Mouse (Mus musculus): Measurements from ENCODE around the gene Cd151.

Gene Cd151

DNA sequence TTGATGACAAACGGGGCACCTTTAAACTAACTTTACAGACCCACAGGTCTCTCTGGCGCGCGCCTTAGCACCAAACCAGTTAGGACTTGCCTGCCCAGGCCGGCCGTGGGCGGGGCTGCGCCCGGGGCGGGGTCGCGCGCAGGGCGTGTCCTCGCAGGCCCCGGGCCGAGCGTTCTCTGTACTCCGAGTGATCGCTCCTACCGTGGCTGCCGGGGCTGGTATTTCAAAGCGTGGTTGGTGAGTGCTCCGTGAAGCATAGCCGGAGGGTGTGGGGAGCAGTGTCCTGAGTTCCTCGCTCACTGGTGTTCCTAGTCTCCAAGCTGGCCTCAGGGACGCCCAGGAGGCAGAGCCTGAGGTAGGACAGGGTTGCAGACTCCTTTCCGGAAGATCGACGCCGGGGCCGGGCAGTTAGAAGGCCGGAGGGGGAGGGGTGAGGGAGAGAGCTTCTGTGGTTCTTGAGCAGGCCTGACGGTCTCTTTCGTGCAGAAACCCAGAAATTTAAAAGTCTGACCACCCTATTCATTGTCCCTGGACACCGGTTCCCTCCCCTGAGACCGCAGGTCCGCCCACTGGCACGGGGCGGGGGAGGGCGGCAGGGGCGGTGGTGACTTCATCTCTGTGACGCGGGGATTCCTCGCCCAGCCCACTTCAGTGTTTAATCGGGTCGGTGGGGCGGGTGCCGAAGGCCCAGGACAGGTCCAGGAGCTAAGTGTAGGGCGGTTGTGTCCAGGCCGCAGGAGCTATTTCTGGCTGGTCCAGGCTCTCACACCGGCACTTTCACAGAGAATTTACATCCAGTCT lies at the start of gene Cd151:
Gene Cd151 (plus strand): TSS at position 163 of the 801 bp plus-strand sequence.
- DNase-seq (ENCODE audit: low read depth, low spot score): no peak

DNA sequence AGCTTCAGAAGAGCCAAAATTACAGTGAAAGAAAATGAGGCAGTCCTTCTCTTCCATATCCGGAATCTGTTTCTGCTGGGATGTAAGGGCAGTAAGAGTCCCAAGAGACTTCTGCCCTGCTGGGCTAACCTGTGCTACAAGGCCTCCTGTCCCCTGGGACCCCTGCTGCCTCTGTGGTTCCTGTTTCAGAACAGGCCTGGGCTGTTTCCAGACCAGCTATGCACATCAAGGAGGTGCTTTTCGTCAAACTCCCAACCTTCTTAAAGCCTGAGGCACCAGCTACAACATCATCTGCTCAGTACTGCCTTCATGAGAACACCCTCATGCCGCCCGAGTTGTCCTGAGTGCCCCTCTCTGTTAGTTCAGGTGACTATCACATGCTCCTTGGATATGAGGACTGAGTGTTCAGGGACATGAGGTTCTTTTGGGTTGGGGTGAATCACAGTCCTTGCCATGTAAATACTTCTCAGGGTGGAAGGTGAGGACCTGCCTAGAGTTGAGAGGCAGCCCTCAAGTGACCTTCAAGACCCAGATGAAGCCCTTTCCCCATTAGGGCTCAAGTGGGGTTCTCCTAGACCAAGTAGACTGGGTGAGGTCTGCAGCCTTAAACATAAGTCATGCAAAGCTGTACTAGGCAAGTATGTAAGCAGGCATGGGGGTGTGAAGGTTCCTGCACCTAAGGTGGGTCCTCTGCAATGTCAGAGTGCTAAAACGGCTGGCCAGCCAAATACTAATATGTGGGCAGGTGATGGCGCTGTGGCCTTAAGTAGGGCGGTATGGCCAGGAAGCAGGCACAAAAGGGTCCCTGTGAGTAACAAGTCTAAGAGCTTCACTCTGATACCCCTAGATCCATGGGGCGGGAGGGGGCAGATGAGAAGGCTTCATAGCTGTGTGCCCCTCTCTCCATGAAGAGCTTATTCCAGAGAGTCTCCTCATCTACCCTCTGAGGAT lies 49.2 kb upstream of the Cd151 start:
- no peak for DNase-seq (ENCODE audit: low read depth, low spot score)

DNA sequence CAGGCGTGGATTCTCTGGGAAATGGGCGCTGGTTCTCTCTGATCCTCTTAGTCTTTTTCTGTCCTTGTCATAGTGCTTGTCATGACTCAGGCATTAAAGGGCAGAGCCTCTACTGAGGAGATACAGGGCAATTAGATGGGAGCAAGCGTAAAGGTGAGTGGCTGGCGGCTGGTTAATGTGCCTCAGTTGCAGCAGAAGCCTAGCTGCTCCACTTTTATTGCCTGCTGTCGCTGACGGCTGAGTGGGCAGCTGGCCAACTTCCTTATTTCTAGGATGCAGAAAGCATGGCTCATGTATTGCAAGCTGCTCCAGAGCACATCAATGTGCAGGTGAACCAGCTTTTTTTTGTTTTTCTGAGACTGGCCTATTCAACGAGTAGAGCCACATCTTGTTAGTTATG lies 48.2 kb upstream of the Cd151 start:
- no peak for DNase-seq (ENCODE audit: low read depth, low spot score)

DNA sequence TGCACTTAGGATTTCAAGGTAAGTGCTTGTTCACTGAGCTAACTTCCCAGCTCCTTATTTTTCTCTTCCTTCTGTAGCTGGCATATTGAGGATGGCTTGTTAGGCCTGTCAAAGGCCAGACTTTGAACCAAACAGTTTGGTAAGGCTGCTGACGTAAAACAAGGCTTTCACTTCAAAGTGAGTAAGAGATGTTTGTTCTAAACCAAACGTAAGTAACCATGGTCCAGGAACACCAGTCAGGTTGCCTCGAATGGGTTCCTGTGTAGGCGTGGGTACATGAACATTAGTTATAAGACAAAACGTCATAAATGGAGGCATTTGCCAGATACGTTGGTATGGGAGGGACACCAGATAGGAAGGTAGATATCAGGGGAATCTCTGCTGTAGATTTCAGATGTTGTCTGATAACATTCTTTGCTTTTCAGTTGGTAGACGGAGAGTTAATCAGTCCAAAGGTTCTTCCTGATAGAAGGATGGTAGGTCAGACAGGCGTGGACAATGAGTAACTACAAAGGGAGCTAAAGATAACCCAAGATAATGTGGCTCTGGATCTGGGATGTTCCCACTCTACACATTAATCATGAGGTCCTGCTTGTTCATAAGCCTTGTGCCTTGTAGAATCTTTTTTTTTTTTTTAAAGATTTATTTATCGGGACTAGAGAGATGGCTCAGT lies 47.0 kb upstream of the Cd151 start:
- no peak for DNase-seq (ENCODE audit: low read depth, low spot score)

DNA sequence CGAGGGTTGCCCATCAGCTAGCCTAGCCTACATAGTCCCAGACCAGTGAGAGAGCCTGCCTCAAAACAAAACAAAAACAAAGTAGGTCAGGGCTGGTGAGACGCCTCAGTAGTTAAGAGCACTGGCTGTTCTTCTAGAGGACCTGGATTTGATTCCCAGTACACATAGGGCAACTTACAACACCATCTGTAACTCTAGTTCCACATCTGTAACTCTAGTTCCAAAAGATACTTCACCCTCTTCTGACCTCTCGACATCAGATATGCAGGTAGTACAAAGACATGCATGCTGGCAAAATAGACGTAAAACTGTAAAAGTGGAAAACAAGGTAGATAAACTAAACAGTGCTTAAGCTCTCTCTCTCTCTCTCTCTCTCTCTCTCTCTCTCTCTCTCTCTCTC lies 43.4 kb upstream of the Cd151 start:
- no peak for DNase-seq (ENCODE audit: low read depth, low spot score)

DNA sequence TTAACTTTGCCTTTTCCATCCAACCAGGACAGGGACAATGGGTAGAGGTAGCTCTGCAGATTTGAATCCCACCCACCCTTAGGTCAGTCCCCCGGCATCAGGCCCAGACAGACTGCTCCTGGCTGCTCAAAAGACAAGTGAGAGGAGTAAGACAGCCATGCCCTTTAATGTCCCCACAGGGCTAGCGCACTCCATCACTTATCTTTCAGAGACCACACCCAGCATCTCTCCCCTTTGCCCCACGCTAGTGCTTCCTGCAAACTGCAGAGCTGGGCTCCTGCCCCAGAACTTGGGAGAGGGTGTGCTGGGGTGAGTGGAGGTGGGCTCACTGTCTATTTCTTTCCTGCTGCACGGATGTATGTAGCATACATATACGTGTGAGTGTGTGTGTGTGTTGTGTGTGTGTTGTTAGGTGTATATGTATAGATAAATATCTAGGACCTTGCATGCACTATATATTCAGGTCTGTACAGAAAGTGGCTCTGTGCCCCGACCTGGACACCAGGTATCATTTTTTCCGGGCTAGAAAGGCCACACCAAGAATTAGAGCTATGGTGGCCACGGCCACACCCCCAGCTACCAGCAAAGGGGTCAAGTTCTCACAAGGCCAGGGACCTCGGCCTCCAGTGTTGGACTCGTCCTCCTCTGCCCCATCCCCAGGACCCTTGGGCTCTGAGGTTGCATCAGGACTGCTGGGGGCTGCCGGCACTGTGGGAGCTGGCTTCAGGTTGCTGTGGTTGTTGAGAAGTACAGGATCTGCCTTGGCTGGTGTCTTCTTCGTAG lies 40.1 kb upstream of the Cd151 start:
- DNase-seq (ENCODE audit: low read depth, low spot score): no peak

DNA sequence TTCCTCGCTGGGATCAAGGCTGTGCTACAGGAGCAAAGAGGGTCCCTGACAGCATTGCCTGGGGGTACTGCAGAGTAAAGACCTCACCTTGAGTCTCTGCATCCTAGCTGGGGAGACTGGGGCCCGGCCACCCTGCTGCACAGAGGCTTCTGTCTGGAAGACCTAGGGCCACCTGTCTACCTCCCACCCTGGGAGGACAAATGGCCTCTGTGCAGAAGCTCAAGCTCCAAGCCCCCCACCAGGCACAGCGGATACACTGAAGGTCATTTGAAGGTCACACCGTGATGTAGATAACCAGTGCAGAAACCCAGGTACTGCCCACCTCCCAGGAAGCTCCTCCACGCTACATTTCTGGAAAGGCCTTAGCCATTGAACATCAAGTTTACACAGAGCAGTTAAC lies 38.5 kb upstream of the Cd151 start:
- DNase-seq (ENCODE audit: low read depth, low spot score): no peak

DNA sequence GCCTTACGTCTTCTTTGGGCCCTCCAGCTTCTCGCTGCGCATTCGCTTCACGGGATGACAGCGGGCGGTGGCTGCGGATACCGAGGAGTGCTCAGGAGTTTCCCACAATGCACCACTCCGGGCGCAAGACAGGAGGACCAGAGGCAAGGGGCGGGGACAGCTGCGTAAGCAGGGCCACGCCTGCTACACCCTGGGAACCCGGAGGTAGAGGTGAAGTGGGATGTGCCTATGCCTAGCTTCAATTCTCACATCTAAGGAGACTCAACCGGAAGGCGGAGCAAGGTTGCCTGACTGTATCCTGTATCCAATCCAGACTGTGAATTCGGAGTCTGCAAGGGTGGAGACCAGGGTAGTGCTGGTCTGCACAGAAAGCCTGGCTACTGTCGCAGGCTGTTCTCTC lies 37.9 kb upstream of the Cd151 start, which contains the start of gene Cend1:
Gene Cend1 (minus strand): TSS at position 182 of the 400 bp plus-strand sequence.
- DNase-seq (ENCODE audit: low read depth, low spot score): peak; percentile 82

DNA sequence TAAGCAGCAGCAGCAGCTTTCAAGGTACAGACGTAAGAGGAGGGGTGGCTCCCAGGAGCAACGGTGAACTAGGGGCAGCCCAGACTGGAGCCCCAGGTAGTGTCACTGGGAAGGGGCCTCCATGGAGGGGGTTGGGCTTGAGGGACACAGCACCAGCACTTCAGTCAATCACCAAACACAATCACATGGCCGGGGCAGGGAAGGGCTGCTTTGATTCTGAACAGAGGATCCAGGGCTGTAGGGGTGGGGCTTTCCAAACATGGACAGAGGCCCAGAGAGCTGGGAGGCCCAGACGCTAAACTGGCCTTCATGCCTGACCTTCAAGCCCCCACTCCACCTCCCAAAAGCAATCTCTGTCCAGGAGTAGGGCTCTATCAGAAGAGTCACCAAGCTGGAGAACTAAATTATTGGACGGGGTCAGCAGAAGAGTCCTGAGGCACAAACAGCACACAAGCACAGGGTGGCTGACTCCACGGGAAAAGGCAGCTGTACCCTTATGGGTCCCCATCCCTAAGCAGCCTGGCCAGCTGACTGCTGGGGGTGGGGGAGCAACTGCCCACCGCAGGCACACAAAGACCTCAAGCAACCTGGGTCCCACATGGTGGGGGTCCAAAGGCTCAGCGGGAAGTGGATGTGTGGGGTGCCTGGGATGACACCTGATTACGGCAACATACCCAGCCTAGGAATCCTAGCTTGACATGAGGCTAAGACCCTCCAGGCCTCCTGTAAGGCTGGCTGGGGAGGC lies 37.2 kb upstream of the Cd151 start:
- DNase-seq (ENCODE audit: low read depth, low spot score): no peak

DNA sequence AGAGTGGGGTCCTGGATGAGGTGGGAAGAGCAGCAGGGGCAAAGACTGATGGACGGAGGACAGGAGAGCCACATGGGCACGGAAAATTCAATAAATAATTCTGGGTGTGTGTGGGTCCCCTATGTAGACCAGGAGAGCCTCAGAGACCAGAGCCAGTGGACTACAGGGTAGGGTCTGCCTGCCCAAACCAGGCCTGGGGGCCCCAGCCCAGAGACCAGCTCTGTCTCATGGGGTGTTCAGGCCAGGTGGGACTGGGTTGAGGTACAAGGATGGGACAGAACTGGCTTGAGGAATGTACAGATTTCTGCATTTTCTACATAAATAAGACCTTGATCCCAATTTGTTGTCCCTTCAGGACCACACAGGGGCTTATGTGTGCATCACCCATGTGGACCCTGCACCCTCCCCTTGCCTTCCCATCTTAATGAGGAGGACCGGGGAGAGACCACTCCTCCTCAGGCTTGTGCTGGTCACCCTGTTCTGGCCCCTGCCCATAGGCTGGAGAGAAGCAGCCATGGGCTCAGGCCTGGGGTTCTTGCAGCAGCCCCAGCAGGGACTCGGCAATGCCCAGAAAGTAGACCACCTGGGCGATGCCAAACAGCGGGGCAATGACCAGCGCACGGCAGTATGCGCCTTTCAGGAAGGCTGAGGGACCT lies 36.5 kb upstream of the Cd151 start:
- no peak for DNase-seq (ENCODE audit: low read depth, low spot score)

DNA sequence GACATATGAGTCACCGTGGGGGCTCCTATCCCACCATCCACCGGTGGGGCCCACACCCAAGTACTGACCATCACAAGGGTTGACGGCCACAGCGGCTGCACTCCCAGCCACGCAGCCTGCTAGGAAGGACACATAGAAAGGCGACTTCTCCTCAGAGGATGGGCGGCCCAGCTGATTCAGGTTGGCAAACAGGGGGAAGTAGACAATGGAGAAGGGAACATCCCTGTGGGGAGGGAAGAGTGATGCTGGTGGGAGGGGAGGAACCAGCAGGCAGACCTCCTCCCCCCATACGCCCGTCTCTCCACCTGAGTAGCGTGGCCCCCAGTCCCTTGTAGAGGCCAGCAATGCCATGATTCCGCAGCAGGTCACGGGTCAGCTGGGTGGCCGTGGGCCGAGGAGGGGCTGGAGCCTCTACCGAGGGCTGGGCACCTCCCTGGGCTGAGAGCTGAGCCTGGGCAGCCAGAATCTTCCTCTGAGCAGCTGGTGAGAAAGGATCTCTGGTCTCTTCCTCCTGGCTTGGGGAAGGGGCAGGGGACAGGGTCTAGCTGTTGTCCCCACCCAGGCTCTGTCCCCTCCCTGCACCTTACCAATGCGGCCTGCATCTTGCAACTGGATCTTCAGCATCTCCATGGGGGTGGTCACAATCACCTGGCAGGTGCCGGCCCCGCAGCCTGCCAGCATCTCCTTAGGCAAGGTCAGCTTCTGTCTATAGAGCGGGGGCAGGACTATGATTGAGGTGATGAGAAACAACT lies 35.6 kb upstream of the Cd151 start:
- no peak for DNase-seq (ENCODE audit: low read depth, low spot score)

DNA sequence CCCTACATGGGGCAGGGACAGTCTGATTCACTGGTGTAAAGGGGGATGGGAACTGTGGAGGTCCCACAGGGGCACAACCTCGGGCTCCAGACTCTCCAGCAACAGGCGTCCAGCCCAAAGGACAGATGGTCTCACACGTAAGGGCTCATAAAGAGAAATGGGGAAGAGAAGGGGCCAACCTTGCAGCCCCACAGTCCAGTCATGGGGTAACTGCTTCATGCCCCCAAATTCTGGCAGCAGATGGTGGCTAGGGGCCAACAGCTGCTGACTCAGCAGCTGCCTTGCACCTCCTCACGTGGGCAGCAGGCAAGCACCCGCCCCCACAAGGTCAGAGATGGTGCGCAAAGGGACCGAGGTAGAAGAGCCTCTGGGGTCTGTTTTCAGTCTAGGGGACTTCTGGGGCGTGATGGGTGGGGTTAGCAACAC lies 35.0 kb upstream of the Cd151 start:
- DNase-seq (ENCODE audit: low read depth, low spot score): no peak

DNA sequence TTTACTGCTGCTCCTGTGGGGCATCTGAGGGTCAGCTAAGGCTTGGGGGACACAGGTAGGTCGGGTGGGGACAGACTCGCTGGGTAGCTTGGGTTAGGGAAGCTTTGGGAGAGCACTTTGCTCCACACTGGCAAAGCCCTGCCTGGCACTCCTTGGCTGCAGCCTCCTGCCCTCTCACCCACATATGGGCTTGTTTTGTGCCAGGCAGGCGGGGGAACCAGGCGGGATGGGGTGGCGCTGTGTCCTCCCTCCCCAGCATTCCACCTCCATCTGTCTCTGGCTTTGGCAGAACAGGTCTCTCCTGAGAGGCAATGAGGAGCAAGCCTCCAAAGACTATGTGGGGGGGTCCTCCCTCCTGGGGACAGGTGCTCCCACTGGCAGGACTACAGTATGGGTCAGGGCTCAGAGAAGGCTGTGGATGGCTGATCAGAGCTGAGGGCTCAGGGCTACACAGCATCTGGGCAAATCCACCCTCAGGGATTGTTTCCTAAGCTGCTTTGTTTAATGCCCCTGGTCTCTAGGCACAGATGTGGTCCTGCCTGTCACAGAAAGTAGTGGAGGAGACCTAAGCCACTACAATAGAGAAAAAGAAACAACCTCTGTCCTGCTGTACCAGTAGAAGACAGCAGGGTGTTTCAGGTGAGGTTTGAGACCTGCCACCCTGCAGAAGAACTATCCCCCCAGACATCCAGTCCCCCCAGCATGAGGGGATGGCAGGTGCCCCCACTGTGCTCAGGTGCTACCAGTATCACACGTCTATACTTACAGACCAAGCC lies 34.3 kb upstream of the Cd151 start:
- no peak for DNase-seq (ENCODE audit: low read depth, low spot score)

DNA sequence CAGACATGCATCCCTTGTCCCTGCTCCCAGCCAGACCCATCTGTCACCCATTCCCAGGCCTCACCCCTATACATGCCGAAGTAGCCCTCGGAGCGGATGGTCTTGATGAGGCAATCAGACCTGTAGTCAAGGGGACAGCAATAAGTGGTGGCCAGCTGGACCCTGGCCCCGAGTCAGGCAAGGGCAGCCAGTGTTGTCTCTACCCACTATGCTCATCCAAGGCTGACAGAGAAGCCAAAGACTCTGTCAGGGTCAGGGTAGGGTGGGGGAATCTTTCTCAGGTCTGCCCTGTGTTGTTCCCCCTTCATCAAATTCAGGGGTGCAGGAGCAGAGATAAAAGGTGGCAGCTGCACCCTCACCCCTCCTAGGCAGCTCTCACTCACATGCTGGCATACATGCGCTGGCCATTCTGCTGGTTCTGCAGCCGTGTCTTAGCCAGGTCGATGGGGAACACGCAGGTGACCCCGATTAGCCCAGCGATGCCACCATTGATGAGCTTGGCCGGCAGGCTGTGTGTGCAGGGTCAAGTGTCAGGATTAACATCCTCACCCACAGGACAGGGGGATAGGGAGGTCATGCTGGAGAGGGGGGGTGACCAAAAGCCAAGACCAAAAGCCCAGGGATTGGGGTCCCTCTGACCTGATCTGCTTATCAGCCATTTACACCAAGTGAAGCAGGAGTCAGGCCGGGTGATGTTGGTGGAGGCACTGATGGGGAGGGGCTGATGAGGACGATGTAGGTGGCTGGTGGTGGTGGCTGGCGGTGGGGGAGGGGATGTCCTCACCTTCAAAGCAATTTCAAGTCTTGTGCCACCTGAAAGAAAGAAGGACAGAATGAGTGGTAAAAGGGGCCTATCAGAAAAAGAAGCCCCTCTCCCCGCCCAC lies 33.4 kb upstream of the Cd151 start:
- no peak for DNase-seq (ENCODE audit: low read depth, low spot score)

DNA sequence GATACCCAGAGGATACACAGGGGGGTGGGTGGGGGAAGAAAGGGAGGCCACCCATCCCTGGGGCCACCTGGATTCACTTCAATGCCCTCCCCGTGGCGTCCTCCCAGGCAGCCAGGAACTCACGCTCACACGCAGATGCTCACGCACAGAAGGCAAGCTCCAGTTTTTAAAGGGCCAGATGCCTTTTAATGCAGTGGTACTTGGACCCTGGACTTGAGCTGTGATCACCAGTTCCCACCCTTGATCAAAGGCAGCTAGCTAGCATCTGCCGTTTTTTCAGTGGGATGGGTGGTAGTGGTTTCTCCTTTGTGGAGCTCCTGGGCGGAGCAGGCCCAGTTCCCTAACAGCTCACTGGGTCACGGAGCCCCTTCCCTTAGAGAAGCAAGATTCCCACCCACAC lies 32.7 kb upstream of the Cd151 start:
- DNase-seq (ENCODE audit: low read depth, low spot score): no peak

DNA sequence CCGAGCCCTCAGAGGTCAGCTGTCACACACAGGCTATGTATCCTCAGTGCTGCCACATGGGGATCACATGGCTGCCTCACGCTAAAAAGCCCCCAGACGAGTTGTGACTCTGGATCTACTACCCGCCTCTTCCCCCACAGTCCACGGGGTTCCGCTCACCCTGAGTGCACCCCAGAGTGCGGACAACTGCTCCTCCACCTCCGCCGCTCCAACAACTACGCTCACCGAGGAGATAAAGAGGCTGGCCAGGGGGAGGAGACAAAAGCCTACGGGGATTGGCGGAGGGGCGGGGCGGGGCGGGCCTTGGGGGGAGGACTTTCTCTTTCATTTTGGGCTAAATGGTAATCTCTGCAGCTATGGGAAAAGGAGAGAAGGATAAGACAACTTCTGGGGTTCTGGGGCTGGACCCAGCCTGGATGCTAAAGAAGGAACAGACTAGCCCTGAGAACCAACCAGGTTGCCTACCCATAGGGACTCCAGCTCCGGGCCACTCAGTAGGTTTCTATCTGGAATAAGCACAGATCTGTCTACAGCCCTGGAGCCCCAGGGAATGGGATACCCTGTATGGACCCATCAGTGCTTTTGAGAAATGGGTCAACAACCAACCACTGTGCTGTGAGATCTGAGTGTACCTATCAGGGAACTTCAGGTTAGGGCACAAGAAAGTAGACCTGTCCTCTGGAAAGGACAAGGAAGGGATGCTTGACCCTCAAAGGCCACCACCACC lies 31.9 kb upstream of the Cd151 start:
- DNase-seq (ENCODE audit: low read depth, low spot score): no peak

All from WW6 (cell line).